Mouse (Mus musculus) C2C12 (cell line): Measurements from ENCODE around the gene Gm20532.

ENCODE experiments used
- CTCF ChIP-seq: IDR thresholded peaks from one replicate; pipeline ENCODE4 v1.5.1; 2011; ENCODE audit not compliant: control insufficient read depth, insufficient read depth, insufficient read length
- FOSL1 ChIP-seq: IDR thresholded peaks from one replicate; pipeline ENCODE4 v1.8.0; 2011; ENCODE audit warnings: mild to moderate bottlenecking, low read length; ENCODE audit not compliant: poor library complexity, insufficient read depth, severe bottlenecking
- MAX ChIP-seq: IDR thresholded peaks from one replicate; pipeline ENCODE4 v1.6.1; 2011; ENCODE audit warnings: mild to moderate bottlenecking, control low read depth
- MYOD1 ChIP-seq: IDR thresholded peaks from one replicate; pipeline ENCODE4 v1.6.1; 2011; ENCODE audit warnings: low read depth; ENCODE audit not compliant: control insufficient read depth, insufficient read length
- USF1 ChIP-seq: IDR thresholded peaks from one replicate; pipeline ENCODE4 v1.6.1; 2011; ENCODE audit warnings: low read depth, mild to moderate bottlenecking, control low read depth, moderate library complexity

- no peak for TF ChIP-seq CTCF
- no peak for TF ChIP-seq USF1
- no peak for TF ChIP-seq FOSL1
- no peak for TF ChIP-seq MYOD1
- TF ChIP-seq MAX, result no peak
Observed at GRCm38 (mm10) chr2:26599965-26600364, 13.5 kb downstream of the Gm20532 start.
